Mouse (Mus musculus) midbrain, postnatal 0 days (tissue): Measurements from ENCODE around the gene Iah1. TPM values are rescaled to one million over a fixed set of nuclear protein-coding genes. Genes with fewer than 3 reads are reported as not detected.

Experiments
- ATAC-seq: fragments of 200-750 bp; cut with Nextera tagmentation; 2 replicates; pipeline ENCODE4 v1.8.0; 2017; ENCODE audit warnings: moderate number of reproducible peaks, mild to moderate bottlenecking, moderate TSS enrichment, moderate library complexity; ENCODE audit not compliant: low FRiP score
- DNase-seq: peaks from one replicate; pipeline ENCODE4 v3.0.0-alpha.2; 2015; ENCODE audit warnings: low spot score
- H3K27ac ChIP-seq: fragments of 300-500 bp; sonication (generic); 2 replicates; pipeline ENCODE4 v1.5.1; 2014; ENCODE audit warnings: low read depth, mild to moderate bottlenecking, low read length, mixed read lengths
- H3K27me3 ChIP-seq: fragments of 300-500 bp; sonication (generic); 2 replicates; pipeline ENCODE4 v1.6.1; 2014; ENCODE audit warnings: low read length, control low read depth, mixed read lengths; ENCODE audit not compliant: insufficient read depth
- H3K36me3 ChIP-seq: fragments of 300-500 bp; sonication (generic); 2 replicates; pipeline ENCODE4 v1.6.1; 2014; ENCODE audit warnings: low read length, control low read depth, mixed read lengths; ENCODE audit not compliant: insufficient read depth
- H3K4me1 ChIP-seq: fragments of 300-500 bp; sonication (generic); 2 replicates; pipeline ENCODE4 v1.6.1; 2014; ENCODE audit warnings: mild to moderate bottlenecking, control low read depth, antibody characterized with exemption, low read length, mixed read lengths; ENCODE audit not compliant: insufficient read depth
- H3K4me2 ChIP-seq: fragments of 300-500 bp; sonication (generic); 2 replicates; pipeline ENCODE4 v1.6.1; 2014; ENCODE audit warnings: low read depth, mild to moderate bottlenecking, low read length, mixed read lengths; ENCODE audit not compliant: poor library complexity, severe bottlenecking
- H3K4me3 ChIP-seq: fragments of 300-500 bp; sonication (generic); 2 replicates; pipeline ENCODE4 v1.5.1; 2014; ENCODE audit warnings: low read depth, mild to moderate bottlenecking, low read length, moderate library complexity
- H3K9ac ChIP-seq: fragments of 300-500 bp; sonication (generic); replicated peaks from 2 replicates; pipeline ENCODE4 v1.6.1; 2014; ENCODE audit warnings: mild to moderate bottlenecking, low read length, moderate library complexity, mixed read lengths; ENCODE audit not compliant: poor library complexity, severe bottlenecking
- H3K9me3 ChIP-seq: fragments of 300-500 bp; sonication (generic); 2 replicates; pipeline ENCODE4 v1.6.1; 2016; ENCODE audit warnings: low read length, control low read depth
- CTCF ChIP-seq: IDR thresholded peaks from 2 replicates; pipeline ENCODE4 v1.5.1; 2016; ENCODE audit warnings: antibody characterized with exemption, mild to moderate bottlenecking
- WGBS: fragments of 180-500 bp; shearing (Covaris S2); extraction: QIAGEN DNeasy Blood & Tissue Kit; methylation state at CpG from one replicate; pipeline ENCODE4 v1.1.7; 2014; 5-methylcytosine and 5-hydroxymethylcytosine counted together
- polyA plus RNA-seq: library from polyadenylated mRNA; unstranded; fragments of >200 nt; fragmentation: Nextera tagmentation; extraction: Ambion mirVana; gene quantifications from 2 replicates; pipeline ENCODE4 v1.2.1, GENCODE M21; 2015
- total RNA-seq: library from RNA; depleted of rRNA; stranded (reverse); fragments of >200 nt; gene quantifications from 2 replicates; pipeline ENCODE4 v1.2.3, GENCODE M21; 2014

The Iah1 gene
- total and polyA plus RNA-seq, 2 experiments from 2014 or later, result 19.8 to 22.2 TPM

DNA sequence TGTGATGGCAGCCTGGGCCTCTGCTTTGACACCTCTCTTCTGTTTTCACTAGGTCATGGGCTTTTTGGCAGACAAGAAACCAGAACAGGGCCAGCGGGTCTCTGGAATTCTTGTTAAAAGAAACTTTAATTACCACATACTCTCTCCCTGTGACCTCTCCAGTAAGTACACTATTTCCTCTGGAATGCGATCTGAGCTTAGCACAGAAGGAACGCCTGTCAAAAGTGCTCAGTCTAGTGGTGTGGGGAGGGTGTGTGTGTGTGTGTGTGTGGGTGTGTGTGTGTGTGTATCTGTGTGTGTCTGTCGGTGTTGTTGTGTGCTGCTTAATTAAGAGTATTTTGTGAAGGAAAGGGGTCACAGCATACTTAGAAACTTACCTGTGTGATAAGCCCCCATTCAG is 9.5 kb upstream of the Iah1 start:
- H3K4me2 ChIP-seq, result no peak overlapping the region
- H3K9ac ChIP-seq, result no peak overlapping the region
- DNase-seq (no peak), ATAC-seq (no peak)
- no peaks in the 10 kb centered on the region for H3K4me1 ChIP-seq
- no peaks in the 10 kb centered on the region for H3K27me3 ChIP-seq
- no peaks in the 10 kb centered on the region for H3K9me3 ChIP-seq
- no peak for TF ChIP-seq CTCF
- no peak overlapping the region for H3K4me3 ChIP-seq
- WGBS, result 97% methylated on average over 4 of the region's 4 CpGs
- no peak overlapping the region for H3K27ac ChIP-seq
- peaks cover 82% of the 10 kb centered on the region for H3K36me3 ChIP-seq

DNA sequence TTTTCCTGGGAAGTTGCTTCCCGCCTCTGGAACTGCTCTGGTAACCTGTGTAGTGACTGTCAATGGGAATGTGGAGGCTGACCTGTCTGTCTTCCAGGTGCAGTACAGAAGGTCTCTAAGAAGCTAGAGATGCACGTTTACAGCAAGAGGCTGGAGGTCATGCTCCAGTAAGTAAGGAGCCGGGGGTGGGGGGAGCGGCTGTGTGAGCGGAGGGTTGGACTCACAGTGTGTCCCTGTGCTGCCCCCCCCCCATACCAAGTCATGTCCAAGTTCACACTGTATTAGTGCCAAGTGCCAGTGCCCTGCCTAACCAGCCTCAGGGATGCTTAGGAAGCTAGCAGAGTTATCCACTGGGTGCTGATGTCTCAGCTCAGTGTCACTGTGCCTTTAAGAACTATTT is 4.0 kb upstream of the Iah1 start:
- H3K36me3 ChIP-seq, result peaks cover 66% of the 10 kb centered on the region
- no peak for TF ChIP-seq CTCF
- no peak overlapping the region for H3K4me3 ChIP-seq
- no peaks in the 10 kb centered on the region for H3K27me3 ChIP-seq
- no peak overlapping the region for H3K9ac ChIP-seq
- H3K4me1 ChIP-seq, result no peaks in the 10 kb centered on the region
- no peak overlapping the region for H3K27ac ChIP-seq
- no peak overlapping the region for H3K4me2 ChIP-seq
- DNase-seq (no peak), ATAC-seq (no peak)
- WGBS, result 88% methylated on average over 5 of the region's 5 CpGs
- no peaks in the 10 kb centered on the region for H3K9me3 ChIP-seq

GRCm38 (mm10) chr12:21316869-21317265 is 678 bp downstream of the Iah1 start:
- peak overlapping the region; percentile 84 for H3K4me2 ChIP-seq
- peak overlapping the region; percentile 63 for H3K4me3 ChIP-seq
- no peaks in the 10 kb centered on the region for H3K27me3 ChIP-seq
- TF ChIP-seq CTCF, result no peak
- ATAC-seq (no peak), DNase-seq (no peak)
- H3K36me3 ChIP-seq, result peaks cover 30% of the 10 kb centered on the region
- no peak overlapping the region for H3K27ac ChIP-seq
- WGBS, result 24% methylated on average over 7 of the region's 7 CpGs
- H3K4me1 ChIP-seq, result no peaks in the 10 kb centered on the region
- peak overlapping the region; percentile 59; the same call in 1 of the 2 replicates for H3K9ac ChIP-seq
- no peaks in the 10 kb centered on the region for H3K9me3 ChIP-seq

- ATAC-seq (no peak), DNase-seq (peak; percentile 69)
- Histone ChIP-seq H3K4me3 (no peak overlapping the region), H3K27me3 (no peaks in the 10 kb centered on the region), H3K9ac (no peak overlapping the region), H3K9me3 (no peaks in the 10 kb centered on the region), H3K27ac (no peak overlapping the region), H3K4me2 (no peak overlapping the region), H3K4me1 (no peaks in the 10 kb centered on the region), H3K36me3 (peaks cover 23% of the 10 kb centered on the region)
- TF ChIP-seq CTCF, result peak; percentile 78
- WGBS, result 74% methylated on average over 12 of the region's 12 CpGs
Measured at GRCm38 (mm10) chr12:21318143-21318895, 2.1 kb downstream of the Iah1 start.

GRCm38 (mm10) chr12:21320317-21320716 is 4.1 kb downstream of the Iah1 start:
- Histone ChIP-seq H3K36me3 (peaks cover 17% of the 10 kb centered on the region; the same call in 1 of the 2 replicates), H3K27ac (no peak overlapping the region), H3K4me1 (no peaks in the 10 kb centered on the region), H3K9ac (no peak overlapping the region), H3K4me2 (no peak overlapping the region), H3K4me3 (no peak overlapping the region), H3K27me3 (no peaks in the 10 kb centered on the region), H3K9me3 (no peaks in the 10 kb centered on the region)
- TF ChIP-seq CTCF, result no peak
- ATAC-seq (no peak), DNase-seq (peak; percentile 9)
- 96% methylated on average over 4 of the region's 4 CpGs for WGBS

- TF ChIP-seq CTCF, result no peak
- no peak for ATAC-seq
- 80% methylated on average over 9 of the region's 9 CpGs for WGBS
Measured at GRCm38 (mm10) chr12:21321170-21321569, 5.0 kb downstream of the Iah1 start.

More at GRCm38 (mm10) chr12:21321170-21321569, 5.0 kb downstream of the Iah1 start:
- Histone ChIP-seq H3K4me1 (no peaks in the 10 kb centered on the region), H3K36me3 (peaks cover 17% of the 10 kb centered on the region; the same call in 1 of the 2 replicates), H3K9me3 (no peaks in the 10 kb centered on the region), H3K27me3 (no peaks in the 10 kb centered on the region), H3K27ac (no peak overlapping the region), H3K4me3 (no peak overlapping the region), H3K9ac (no peak overlapping the region), H3K4me2 (no peak overlapping the region)
- no peak for DNase-seq
